Mouse (Mus musculus) stomach, embryonic 14.5 days (tissue): ENCODE data around the gene Zfp639. TPM values are rescaled to one million over a fixed set of nuclear protein-coding genes. Genes with fewer than 3 reads are reported as not detected.

Experiments
- ATAC-seq: fragments of 200-750 bp; cut with Nextera tagmentation; 2 replicates; pipeline ENCODE4 v1.8.0; 2017; ENCODE audit warnings: low read depth, moderate TSS enrichment; ENCODE audit not compliant: insufficient number of reproducible peaks, insufficient read depth, low FRiP score
- H3K27ac ChIP-seq: fragments of 300-500 bp; sonication (generic); 2 replicates; pipeline ENCODE4 v1.5.1; 2014; ENCODE audit warnings: mild to moderate bottlenecking, low read length, moderate library complexity, mixed read lengths
- H3K27me3 ChIP-seq: fragments of 300-500 bp; sonication (generic); 2 replicates; pipeline ENCODE4 v1.6.1; 2014; ENCODE audit warnings: low read length, control low read depth, mixed read lengths; ENCODE audit not compliant: control insufficient read depth, insufficient read depth
- H3K36me3 ChIP-seq: fragments of 300-500 bp; sonication (generic); 2 replicates; pipeline ENCODE4 v1.6.1; 2014; ENCODE audit warnings: mild to moderate bottlenecking, control low read depth, low read length, moderate library complexity, mixed read lengths; ENCODE audit not compliant: control insufficient read depth, insufficient read depth
- H3K4me1 ChIP-seq: fragments of 300-500 bp; sonication (generic); 2 replicates; pipeline ENCODE4 v1.6.1; 2014; ENCODE audit warnings: low read length, control low read depth, mixed read lengths; ENCODE audit not compliant: control insufficient read depth, insufficient read depth
- H3K4me2 ChIP-seq: fragments of 300-500 bp; sonication (generic); replicated peaks from 2 replicates; pipeline ENCODE4 v1.6.1; 2014; ENCODE audit warnings: low read depth, low read length, control low read depth
- H3K4me3 ChIP-seq: fragments of 300-500 bp; sonication (generic); 2 replicates; pipeline ENCODE4 v1.5.1; 2014; ENCODE audit warnings: low read depth, low read length, control low read depth
- H3K9ac ChIP-seq: fragments of 300-500 bp; sonication (generic); replicated peaks from 2 replicates; pipeline ENCODE4 v1.6.1; 2014; ENCODE audit warnings: low read depth, mild to moderate bottlenecking, control low read depth, low read length, moderate library complexity, mixed read lengths
- H3K9me3 ChIP-seq: fragments of 300-500 bp; sonication (generic); 2 replicates; pipeline ENCODE4 v1.6.1; 2016; ENCODE audit warnings: low read depth, low read length, control low read depth; ENCODE audit not compliant: control insufficient read depth
- WGBS: fragments of 180-500 bp; shearing (Covaris S2); extraction: QIAGEN DNeasy Blood & Tissue Kit; methylation state at CpG from one replicate; pipeline ENCODE4 v1.1.7; 2014; 5-methylcytosine and 5-hydroxymethylcytosine counted together
- polyA plus RNA-seq: library from polyadenylated mRNA; unstranded; fragments of >200 nt; fragmentation: Nextera tagmentation; extraction: Ambion mirVana; gene quantifications from 2 replicates; pipeline ENCODE4 v1.2.1, GENCODE M21; 2014

Zfp639 gene
- polyA plus RNA-seq, 1 experiment from 2014 or later = 46.5 TPM

DNA sequence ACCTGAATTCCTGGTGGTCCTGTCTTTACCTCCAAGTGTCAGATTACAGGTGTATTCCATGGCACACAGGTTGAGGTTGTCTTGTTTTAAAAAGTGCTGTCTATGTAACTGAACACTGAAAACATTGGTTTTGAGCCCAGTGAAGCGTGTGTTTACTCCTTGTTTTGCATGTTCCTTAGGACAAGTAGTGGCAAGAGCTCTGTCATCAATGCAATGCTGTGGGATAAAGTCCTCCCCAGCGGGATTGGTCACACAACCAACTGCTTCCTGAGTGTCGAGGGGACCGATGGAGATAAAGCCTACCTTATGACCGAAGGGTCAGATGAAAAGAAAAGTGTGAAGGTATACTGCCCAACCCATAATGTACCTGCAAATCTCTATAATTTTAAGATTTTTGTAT is 28.0 kb downstream of the Zfp639 start:
- H3K36me3 ChIP-seq = peaks cover 28% of the 10 kb centered on the region
- H3K27ac ChIP-seq = no peak overlapping the region
- H3K4me1 ChIP-seq = no peaks in the 10 kb centered on the region
- no peak for ATAC-seq
- H3K4me2 ChIP-seq = no peak overlapping the region
- H3K4me3 ChIP-seq = no peak overlapping the region
- H3K9ac ChIP-seq = no peak overlapping the region
- H3K27me3 ChIP-seq = no peaks in the 10 kb centered on the region
- H3K9me3 ChIP-seq = no peaks in the 10 kb centered on the region
- 92% methylated on average over 5 of the region's 5 CpGs for WGBS

DNA sequence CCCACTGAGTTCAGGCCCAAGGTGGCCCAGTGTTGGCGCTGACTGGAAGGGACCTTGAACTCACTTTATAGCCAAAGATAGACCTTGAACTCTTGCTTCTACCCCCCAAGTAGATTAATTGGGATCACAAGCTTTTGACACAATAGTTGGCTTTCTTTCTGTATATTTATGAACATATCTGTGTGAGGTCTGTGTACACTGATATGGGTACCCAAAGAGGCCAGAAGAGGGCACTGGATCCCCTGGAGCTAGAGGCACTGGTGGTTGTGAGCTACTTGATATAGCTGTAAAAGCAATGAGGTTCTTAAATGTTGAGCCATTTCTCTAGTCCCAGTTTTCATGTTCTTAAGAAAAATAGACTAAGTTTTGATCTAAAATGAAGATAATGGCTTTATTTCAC is 43.0 kb downstream of the Zfp639 start:
- H3K36me3 ChIP-seq = peaks cover 22% of the 10 kb centered on the region
- ATAC-seq = no peak
- no peak overlapping the region for H3K4me3 ChIP-seq
- H3K27me3 ChIP-seq = no peaks in the 10 kb centered on the region
- no peak overlapping the region for H3K27ac ChIP-seq
- no peaks in the 10 kb centered on the region for H3K9me3 ChIP-seq
- H3K9ac ChIP-seq = no peak overlapping the region
- H3K4me2 ChIP-seq = no peak overlapping the region
- no peaks in the 10 kb centered on the region for H3K4me1 ChIP-seq
- 96% methylated on average over 1 of the region's 1 CpGs for WGBS

DNA sequence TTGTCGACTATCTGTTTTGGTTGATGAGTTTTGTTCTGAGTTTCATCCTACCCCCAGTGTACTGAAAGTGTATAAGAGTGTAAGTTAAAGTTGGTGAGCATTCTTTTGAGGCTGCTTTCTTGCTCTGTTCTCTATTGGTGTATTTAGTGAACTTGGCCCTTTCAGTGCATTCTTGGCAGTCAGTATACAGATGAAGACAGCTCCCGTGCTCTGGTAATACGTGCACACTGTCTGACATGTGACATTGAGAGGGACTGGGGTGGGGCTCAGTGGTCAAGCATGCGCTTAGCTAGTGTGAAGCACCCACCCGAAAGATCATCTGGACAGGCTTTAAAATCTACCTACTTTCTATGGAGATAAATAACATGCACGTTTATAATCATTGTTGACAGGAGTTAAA is 53.3 kb downstream of the Zfp639 start:
- H3K36me3 ChIP-seq = peaks cover 36% of the 10 kb centered on the region
- no peaks in the 10 kb centered on the region for H3K4me1 ChIP-seq
- H3K27me3 ChIP-seq = no peaks in the 10 kb centered on the region
- H3K9ac ChIP-seq = no peak overlapping the region
- 89% methylated on average over 6 of the region's 6 CpGs for WGBS
- no peak overlapping the region for H3K4me3 ChIP-seq
- no peak for ATAC-seq
- H3K4me2 ChIP-seq = no peak overlapping the region
- no peak overlapping the region for H3K27ac ChIP-seq
- no peaks in the 10 kb centered on the region for H3K9me3 ChIP-seq

Other genes with a start within 250 kb of the Zfp639 start
- gene Zmat3, start 144.2 kb upstream of the Zfp639 start, polyA plus RNA-seq = 10.1 and 10.6 TPM in 2 replicates
- 14.4 and 23.1 TPM in 2 replicates for gene Pik3ca, start 112.6 kb upstream of the Zfp639 start, polyA plus RNA-seq
- 0.20 TPM in 1 of 2 replicates, not detected in the other for gene Kcnmb3, start 18.0 kb upstream of the Zfp639 start, polyA plus RNA-seq
- 30.3 and 37.9 TPM in 2 replicates for gene Mfn1, start 19.2 kb downstream of the Zfp639 start, polyA plus RNA-seq
- gene Gnb4, start 106.3 kb downstream of the Zfp639 start, polyA plus RNA-seq = 74.8 and 80.4 TPM in 2 replicates
- 151 and 154 TPM in 2 replicates for gene Actl6a, start 196.0 kb downstream of the Zfp639 start, polyA plus RNA-seq
- 317 and 331 TPM in 2 replicates for gene Ndufb5, start 226.7 kb downstream of the Zfp639 start, polyA plus RNA-seq
- gene Mrpl47, start 227.3 kb downstream of the Zfp639 start, polyA plus RNA-seq = 31.0 and 33.7 TPM in 2 replicates